Mouse (Mus musculus) ES-Bruce4 (cell line): ENCODE results near the gene Commd3. TPM values are rescaled to one million over a fixed set of nuclear protein-coding genes. Genes with fewer than 3 reads are reported as not detected.

ENCODE experiments used
- H3K27ac ChIP-seq: 2 replicates; pipeline ENCODE4 v1.5.1; 2012; ENCODE audit warnings: low read length, inconsistent platforms; ENCODE audit not compliant: insufficient read depth
- H3K27me3 ChIP-seq: 2 replicates; pipeline ENCODE4 v1.6.1; 2012; ENCODE audit warnings: mild to moderate bottlenecking, low read length, inconsistent platforms; ENCODE audit not compliant: control insufficient read depth, poor library complexity, insufficient read depth, severe bottlenecking
- H3K36me3 ChIP-seq: 2 replicates; pipeline ENCODE4 v1.6.1; 2012; ENCODE audit warnings: inconsistent platforms, mild to moderate bottlenecking, low read length, moderate library complexity; ENCODE audit not compliant: control insufficient read depth, poor library complexity, insufficient read depth, severe bottlenecking
- H3K4me1 ChIP-seq: one replicate; pipeline ENCODE4 v1.8.1; 2011; ENCODE audit warnings: low read length; ENCODE audit not compliant: control insufficient read depth, insufficient read depth
- H3K4me3 ChIP-seq: 2 replicates; pipeline ENCODE4 v1.5.1; 2011; ENCODE audit warnings: low read depth, mild to moderate bottlenecking, low read length
- H3K9ac ChIP-seq: 2 replicates; pipeline ENCODE4 v1.6.1; 2012; ENCODE audit warnings: low read depth, mild to moderate bottlenecking, inconsistent platforms; ENCODE audit not compliant: poor library complexity, severe bottlenecking
- H3K9me3 ChIP-seq: replicated peaks from 2 replicates; pipeline ENCODE4 v1.6.1; 2012; ENCODE audit warnings: mild to moderate bottlenecking, low read length, inconsistent platforms; ENCODE audit not compliant: control insufficient read depth, poor library complexity, insufficient read depth, severe bottlenecking
- CTCF ChIP-seq: IDR thresholded peaks from one replicate; pipeline ENCODE4 v1.8.1; 2011; ENCODE audit warnings: low read depth, low read length
- EP300 ChIP-seq: IDR thresholded peaks from 2 replicates; pipeline ENCODE4 v1.6.1; 2011; ENCODE audit warnings: low read depth, low read length; ENCODE audit not compliant: insufficient read depth
- POLR2A ChIP-seq: IDR thresholded peaks from one replicate; pipeline ENCODE4 v1.8.1; 2011; ENCODE audit warnings: low read length; ENCODE audit not compliant: insufficient read depth
- polyA plus RNA-seq: library from polyadenylated mRNA; stranded (reverse); fragments of >200 nt; gene quantifications from 2 replicates; pipeline ENCODE4 v1.2.4, GENCODE M21; 2011; ENCODE audit warnings: low read depth; ENCODE audit not compliant: missing spikeins, insufficient read depth, insufficient read length

Gene Commd3
- polyA plus RNA-seq, 1 experiment, result 56.7 TPM

GRCm38 (mm10) chr2:18664003-18664402 lies 8.2 kb upstream of the Commd3 start:
- Histone ChIP-seq H3K36me3 (no peaks in the 10 kb centered on the region), H3K27ac (no peak overlapping the region), H3K9me3 (no peaks in the 10 kb centered on the region), H3K4me1 (no peaks in the 10 kb centered on the region), H3K4me3 (no peak overlapping the region), H3K9ac (no peak overlapping the region), H3K27me3 (no peaks in the 10 kb centered on the region)
- no peak for TF ChIP-seq CTCF
- TF ChIP-seq POLR2A, result no peak
- no peak for TF ChIP-seq EP300

DNA sequence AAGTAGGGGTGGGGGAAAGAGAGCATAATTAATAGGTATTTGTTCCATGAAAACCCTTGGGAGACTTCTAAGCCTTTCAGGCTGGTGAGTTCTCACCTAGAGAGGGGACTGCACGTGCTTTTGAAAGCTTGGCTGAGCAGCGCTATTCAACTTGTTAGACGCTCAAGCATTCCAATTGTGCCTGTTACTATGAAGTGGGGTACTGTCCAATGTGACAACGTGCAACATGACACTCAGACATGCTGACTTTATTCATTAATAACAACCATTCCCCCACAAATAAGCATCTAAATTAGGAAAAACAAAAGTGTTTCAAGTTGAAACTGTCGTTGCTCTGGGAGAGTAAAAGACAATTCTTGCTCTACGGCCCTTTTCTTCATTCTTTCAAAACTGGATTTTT lies 1.1 kb upstream of the Commd3 start:
- Histone ChIP-seq H3K27ac (no peak overlapping the region), H3K27me3 (peaks cover 13% of the 10 kb centered on the region), H3K36me3 (no peaks in the 10 kb centered on the region), H3K9ac (no peak overlapping the region), H3K4me3 (no peak overlapping the region), H3K9me3 (no peaks in the 10 kb centered on the region), H3K4me1 (no peaks in the 10 kb centered on the region)
- no peak for TF ChIP-seq POLR2A
- TF ChIP-seq CTCF, result no peak
- TF ChIP-seq EP300, result no peak

GRCm38 (mm10) chr2:18672766-18673164 lies 581 bp downstream of the Commd3 start:
- Histone ChIP-seq H3K9me3 (no peaks in the 10 kb centered on the region), H3K27me3 (peaks cover 21% of the 10 kb centered on the region), H3K27ac (no peak overlapping the region), H3K36me3 (no peaks in the 10 kb centered on the region), H3K4me3 (peak overlapping the region; percentile 83), H3K4me1 (no peaks in the 10 kb centered on the region), H3K9ac (peak overlapping the region; percentile 82)
- TF ChIP-seq EP300, result no peak
- TF ChIP-seq CTCF, result no peak
- TF ChIP-seq POLR2A, result no peak

DNA sequence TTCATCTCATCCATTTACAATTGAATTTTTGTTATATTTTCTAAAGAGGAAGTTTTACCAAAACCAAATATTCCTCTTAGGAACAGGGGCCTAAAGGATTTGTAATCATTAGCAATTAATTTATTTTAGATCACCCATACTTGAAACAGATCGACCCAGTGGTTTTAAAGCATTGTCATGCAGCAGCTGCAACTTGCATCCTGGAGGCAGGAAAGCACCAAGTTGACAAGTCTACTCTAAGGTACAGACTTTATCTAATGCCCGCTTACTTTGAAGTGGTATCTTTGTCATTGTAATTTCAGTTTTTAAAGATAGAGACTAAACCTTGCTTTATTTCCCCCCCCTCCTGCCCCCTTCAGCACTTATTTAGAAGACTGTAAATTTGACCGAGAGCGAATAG lies 1.6 kb downstream of the Commd3 start:
- H3K27me3 ChIP-seq, result peaks cover 28% of the 10 kb centered on the region
- H3K4me3 ChIP-seq, result no peak overlapping the region

DNA sequence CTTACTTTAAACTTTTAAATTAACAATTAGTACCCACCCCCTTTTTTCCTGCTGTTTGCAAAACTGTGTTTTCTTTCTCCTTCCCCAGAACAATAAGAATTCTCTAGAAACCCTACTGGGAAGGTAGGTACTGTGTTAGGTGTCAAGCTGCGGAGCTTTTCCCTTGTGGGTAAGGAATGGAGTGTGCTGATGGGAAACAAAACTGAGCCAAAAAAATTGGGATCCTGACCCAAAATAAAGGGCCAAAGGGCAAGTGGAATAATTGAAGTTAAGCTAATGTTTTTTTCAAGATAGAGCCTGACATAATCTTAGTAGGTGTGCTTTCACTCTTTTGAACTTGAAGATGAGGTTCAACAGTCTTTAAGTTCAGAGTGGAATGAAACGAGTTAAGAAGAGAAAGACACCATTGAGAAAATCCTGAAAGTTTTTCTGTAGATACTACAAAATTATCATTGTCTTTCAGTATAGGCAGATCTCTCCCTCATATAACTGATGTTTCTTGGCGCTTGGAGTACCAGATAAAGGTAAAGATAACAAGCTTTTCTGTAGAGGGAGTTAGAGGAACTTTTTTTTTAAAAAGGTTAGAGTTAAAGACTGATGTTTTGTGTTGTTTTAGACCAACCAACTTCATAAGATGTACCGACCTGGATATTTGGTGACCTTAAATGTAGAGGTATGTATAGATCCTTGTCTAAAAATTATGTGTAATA lies 2.2 kb downstream of the Commd3 start:
- H3K27ac ChIP-seq, result no peak overlapping the region
- no peak overlapping the region for H3K9ac ChIP-seq
- H3K9me3 ChIP-seq, result no peaks in the 10 kb centered on the region
- peaks cover 33% of the 10 kb centered on the region for H3K27me3 ChIP-seq
- no peak overlapping the region for H3K4me3 ChIP-seq
- TF ChIP-seq POLR2A, result no peak
- TF ChIP-seq CTCF, result no peak
- no peak for TF ChIP-seq EP300
- H3K4me1 ChIP-seq, result no peaks in the 10 kb centered on the region
- H3K36me3 ChIP-seq, result no peaks in the 10 kb centered on the region

More for the DNA sequence above, 1.6 kb downstream of the Commd3 start:
- Histone ChIP-seq H3K9ac (no peak overlapping the region), H3K4me1 (no peaks in the 10 kb centered on the region), H3K27ac (no peak overlapping the region), H3K36me3 (no peaks in the 10 kb centered on the region), H3K9me3 (no peaks in the 10 kb centered on the region)
- TF ChIP-seq EP300 (no peak), CTCF (no peak), POLR2A (no peak)

DNA sequence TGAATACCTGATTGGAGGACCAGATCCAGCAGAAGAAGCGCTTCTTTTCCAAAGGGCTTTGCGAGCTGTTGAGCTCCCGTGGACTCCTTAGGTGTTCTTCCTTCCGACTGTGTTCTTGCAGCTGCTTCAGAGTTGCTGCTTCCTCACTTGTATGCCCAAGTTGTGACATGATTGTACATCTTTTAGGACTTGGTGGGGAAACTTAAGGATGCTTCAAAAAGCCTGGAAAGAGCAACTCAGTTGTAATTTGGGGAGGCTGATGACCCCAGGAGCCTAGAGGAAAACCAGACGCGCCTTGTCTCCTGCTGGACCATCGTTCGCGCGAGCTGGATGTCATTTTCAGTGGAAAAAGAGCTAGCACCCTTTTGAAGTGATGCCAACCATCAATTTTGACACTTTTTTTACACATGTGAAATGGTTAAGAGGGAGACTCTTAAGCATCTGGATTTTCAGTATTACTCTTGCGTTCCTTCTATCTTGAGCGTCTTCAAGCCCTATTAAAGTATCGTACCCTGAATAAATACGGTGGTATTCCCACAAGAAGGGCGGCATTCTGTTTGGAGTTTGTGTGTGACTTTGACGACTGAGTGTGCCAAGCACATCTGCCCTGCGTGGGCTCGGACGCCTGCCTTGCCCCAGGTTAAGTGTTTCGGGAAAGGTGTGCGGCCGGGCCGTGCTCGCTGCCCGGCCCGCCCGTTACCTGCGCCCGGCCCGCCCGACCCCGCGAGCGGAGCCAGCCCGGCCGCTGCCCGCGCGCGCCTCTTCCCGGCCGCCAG lies 3.7 kb downstream of the Commd3 start:
- Histone ChIP-seq H3K4me1 (no peaks in the 10 kb centered on the region), H3K9ac (peak overlapping the region; percentile 93), H3K27ac (no peak overlapping the region), H3K4me3 (peak overlapping the region; percentile 56), H3K27me3 (peaks cover 46% of the 10 kb centered on the region), H3K36me3 (no peaks in the 10 kb centered on the region), H3K9me3 (no peaks in the 10 kb centered on the region)
- TF ChIP-seq EP300 (no peak), CTCF (no peak), POLR2A (no peak)
